Mouse (Mus musculus): ENCODE results near the gene Gm3376. TPM values are rescaled to one million over a fixed set of nuclear protein-coding genes. Genes with fewer than 3 reads are reported as not detected.
"Not testable (repeated sequence)": the region's sequence is repeated elsewhere in the genome, so short reads cannot be mapped to it uniquely, and the experiment has no call there.

Gene Gm3376
- polyA plus RNA-seq (2015; fragmentation: Nextera tagmentation; extraction: Ambion mirVana) = 0.26 TPM in 1 of 2 replicates, not detected in the other

DNA sequence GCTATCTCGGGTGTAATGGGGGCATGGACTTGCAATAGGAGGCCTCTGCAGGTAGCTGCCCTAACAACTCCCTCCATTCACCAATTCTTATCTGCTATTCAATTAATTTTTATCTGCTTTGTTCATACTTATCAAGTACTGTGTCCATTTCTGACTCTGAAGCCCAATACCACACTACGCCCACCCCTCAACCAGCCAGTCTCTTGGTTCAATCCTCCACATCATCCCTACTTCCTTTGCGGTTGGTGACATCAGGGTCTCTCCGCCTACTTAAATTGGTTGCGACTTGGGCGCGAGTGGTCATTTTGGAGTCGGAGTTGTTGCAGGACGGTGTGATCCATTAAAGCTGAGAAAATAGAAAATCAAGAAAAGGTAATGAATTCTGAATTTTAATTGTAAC is at the start of gene Gm3376:
TSS of gene Gm3376 (plus strand) at position 301 of the 400 bp plus-strand sequence.
- H3K4me2 ChIP-seq (replicated peaks; ENCODE audit: low read depth, low read length); H3K9me3 ChIP-seq (ENCODE audit: low read length); H3K9ac ChIP-seq (replicated peaks; ENCODE audit: low read length); H3K27ac ChIP-seq (ENCODE audit: low read length); H3K4me3 ChIP-seq (ENCODE audit: low read length); H3K4me1 ChIP-seq (ENCODE audit: insufficient read depth, low read length); H3K36me3 ChIP-seq (ENCODE audit: insufficient read depth, low read length); H3K27me3 ChIP-seq (ENCODE audit: insufficient read depth, low read length); ATAC-seq (ENCODE audit: low FRiP score, low TSS enrichment): not testable (repeated sequence)
- no CpG with 5 or more reads among the region's 9 CpGs for WGBS
